Mouse (Mus musculus): ENCODE results near the gene Dglucy.
A peak's percentile ranks its signal among the peaks of the same experiment; 100 is the strongest.

Dglucy gene

DNA sequence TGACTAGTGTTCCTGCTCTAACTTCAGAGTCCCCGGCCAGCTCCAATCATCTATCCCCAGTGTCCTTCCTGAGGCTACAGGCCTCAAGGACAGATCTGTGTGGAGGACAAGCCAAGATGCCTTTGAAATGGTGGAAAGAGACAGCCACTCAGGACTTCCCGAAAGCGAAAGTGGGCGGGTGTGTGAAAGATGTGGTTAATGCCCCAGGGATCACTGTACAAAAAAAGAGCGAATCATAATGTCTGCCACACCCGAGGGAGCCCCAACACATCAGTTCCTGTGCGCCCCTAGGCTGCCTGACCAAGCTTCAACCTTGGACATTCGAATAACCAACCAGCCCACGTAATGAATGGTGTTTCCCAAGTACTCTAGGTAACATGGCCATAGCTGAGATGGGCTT, 149.4 kb downstream of the Dglucy start:
- DNase-seq (ENCODE audit: low spot score in 2 of 2) = no peak

DNA sequence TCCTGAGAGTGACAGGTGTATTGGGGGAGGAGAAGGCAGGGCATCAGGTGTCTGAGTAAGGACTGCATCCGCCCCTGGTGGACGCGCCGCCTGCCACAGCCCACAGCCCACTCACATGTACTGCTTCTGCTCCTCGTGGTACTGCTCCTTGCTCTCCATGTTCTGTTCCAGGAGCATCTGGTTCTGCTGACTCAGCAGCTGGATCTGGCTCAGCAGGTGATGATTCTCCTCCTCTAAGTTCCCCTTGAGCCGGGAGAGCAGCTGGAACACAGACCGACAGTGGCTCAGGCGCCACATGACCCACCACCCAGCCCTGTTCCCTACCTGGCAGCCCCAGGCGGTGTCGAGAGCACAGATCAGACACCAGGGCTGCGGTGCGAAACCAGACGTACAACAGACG, 152.8 kb downstream of the Dglucy start:
- no peak for DNase-seq (ENCODE audit: low spot score in 2 of 2)

DNA sequence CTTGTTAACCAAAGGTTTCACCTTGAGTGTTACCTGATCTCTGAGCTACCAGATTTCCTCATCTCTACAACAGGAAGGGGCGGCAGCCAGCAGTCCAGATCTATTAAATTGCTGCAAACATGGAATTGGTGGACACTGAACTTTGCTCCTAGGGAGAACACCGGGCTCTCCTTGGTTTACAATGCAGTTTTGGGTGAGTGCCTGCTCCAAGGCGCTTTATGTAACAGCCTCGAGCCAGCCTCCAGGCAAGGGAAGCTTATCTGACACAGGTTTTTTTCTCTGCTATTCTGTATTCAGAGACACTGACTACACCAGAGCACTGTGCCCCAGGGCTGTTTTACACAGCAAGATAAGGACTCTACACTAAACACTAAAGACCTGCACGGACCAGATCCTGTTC, 155.9 kb downstream of the Dglucy start:
- DNase-seq (ENCODE audit: low spot score in 2 of 2) = no peak

DNA sequence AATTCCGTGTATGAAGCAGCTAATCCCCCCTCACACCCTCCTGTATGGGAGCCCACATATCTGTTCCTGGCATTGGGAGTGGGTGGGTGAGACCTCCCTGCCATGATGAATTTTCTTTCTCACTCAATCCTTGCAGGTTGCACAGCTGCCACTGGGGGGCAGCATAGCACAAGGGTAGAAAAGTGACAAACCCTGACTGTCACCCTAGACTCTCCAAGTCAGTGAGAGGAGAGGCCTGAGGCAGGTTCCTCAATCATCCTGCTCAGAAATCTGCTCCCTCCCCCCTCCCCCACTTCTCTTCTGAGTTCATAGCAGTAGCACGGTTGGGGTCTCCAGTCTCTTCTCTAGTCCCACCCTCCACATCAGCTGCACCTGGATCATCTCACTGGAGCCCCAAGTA, 157.3 kb downstream of the Dglucy start:
- peak; percentile 52 to 80 for DNase-seq (ENCODE audit: low spot score in 2 of 2)

DNA sequence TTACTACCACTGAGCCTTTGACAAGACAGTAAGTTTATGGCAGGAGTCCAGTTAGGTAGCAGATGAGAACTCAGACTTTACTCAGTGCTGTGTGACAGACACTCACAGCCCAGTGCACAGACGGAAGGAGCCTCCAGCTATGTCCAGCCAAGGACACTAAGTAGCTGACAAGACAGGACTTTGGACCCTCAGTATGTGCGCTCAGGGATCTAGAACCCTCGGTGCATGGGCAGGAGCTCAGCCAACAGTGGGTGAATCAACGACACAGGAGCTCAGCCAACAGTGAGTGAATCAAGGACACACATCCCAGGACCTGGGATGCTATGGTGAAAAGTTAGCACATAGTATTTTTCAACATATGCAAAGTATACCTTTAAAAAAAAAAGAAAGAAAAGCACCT, 157.9 kb downstream of the Dglucy start:
- no peak for DNase-seq (ENCODE audit: low spot score in 2 of 2)

DNA sequence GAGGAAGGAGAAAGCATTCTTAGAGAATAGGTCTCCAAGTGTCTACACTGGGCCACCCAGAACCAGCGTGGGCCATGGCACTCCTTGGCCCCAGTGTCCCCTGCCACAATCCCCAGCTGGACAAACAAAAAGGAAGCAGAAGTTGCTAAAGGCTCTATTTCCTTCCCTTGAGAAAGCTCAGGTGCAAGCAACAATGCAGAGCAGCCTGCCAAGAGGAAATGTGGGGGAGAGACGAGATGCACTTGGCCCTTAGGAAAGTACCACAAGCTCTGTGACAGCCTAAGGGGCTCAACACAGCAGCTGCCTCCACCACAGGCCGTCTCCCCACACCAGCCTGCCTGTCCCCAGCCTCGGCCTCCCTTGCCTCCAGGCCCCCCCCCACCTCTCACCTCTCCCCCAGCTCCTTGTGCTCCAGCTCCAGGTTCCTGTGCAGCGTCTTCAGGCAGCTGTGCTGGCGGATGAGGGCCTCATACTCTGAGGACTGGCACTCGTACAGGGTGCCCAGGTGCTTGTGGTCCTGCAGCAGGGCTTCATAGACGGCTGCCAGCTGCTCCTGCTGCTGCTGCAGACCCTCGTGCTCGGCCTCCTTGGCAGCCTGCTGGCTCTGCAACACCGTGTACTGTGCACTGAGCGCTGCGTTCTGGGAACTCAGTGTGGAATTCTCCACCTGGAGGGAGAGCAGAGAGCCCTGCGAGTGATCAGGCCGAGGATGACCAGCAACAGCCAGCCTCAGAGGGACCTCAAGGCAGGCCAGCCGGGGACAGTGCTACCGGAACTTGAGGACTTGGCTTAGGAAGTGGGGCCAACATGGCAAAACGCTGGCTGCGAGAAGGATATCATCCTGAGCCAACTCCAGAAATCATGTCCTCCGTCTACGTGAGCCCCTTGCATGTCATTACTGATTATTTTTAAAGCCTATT, 158.8 kb downstream of the Dglucy start:
- peak; percentile 18 for DNase-seq (ENCODE audit: low spot score in 2 of 2)

DNA sequence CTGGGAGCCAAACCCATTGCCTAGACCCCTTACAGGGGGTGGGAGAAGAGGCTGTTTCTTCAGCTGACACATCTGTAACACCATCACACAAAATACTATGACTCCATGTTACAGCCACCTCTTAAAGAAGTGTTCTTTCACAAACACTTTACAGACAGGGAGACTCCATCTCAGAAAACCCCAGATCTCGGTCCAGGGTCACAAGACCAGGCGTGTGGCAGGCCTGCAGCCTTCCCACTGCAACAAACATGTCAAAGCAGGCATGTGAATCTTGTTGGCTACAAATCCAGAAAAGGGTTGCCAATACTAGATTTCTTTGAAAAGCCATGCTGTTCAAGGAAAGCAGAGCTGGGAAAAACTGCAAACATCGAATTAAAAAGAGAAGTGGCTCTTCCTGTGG, 162.5 kb downstream of the Dglucy start:
- DNase-seq (ENCODE audit: low spot score in 2 of 2) = no peak

DNA sequence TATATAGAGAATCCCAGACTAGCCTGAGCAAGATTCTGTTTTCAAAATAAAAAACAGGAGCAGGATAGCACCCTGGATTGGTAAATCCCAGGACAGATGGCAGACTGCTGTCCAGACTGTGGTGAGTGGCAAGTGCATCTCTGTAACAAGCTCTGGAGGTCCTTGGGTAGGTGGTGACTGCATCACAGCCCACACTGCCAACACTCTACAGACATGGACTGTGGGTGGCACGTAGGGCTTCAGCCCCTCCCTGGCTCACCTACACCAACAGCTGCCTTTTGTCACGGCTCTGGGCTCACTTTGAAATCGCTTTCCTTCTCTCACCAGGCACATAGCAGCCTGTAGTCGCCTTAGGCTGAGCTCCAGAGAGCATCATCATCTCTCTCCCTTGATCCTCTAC, 164.3 kb downstream of the Dglucy start:
- no peak for DNase-seq (ENCODE audit: low spot score in 2 of 2)

DNA sequence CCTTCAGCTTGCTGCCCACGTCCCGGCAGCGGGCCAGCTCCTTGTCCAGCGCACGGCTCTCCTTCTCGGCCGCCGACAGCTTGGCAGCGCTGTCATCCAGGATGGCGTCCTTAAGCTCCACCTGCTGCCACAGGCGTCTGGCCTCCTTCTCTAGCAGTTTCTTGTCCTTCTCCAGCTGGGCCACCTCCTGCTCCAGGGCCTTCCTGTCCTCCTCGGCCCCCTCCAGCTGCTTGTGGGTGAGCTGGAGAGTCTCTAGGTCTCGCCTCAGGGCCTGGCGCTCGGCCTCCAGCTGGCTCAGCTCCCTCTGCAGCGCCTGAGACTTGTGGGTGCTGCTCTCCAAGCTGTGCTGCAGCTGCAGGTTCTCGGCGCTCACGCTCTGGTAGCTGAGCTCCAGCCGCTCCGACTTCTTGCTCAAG, 166.1 kb downstream of the Dglucy start:
- DNase-seq (ENCODE audit: low spot score in 2 of 2) = no peak

DNA sequence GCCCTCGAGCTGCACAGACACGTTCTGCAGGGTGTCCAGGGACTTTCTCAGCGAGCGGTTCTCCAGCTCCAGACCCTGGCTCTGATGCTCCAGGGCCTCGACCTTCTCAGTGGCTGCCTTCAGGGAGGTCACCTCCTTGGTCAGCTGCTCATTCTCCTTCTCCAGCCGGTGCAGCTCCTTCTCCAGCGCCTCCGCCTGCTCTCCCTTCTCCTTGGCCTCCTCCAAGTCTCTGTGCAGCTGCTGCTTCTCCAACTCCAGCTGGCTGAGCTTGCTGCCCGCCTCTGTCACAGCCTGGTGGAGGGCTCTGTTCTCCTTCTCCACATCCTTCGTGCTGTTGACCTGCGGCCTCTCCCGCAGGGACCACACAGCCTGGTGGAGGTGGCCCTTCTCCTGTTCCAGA, 166.6 kb downstream of the Dglucy start:
- DNase-seq (ENCODE audit: low spot score in 2 of 2) = no peak

DNA sequence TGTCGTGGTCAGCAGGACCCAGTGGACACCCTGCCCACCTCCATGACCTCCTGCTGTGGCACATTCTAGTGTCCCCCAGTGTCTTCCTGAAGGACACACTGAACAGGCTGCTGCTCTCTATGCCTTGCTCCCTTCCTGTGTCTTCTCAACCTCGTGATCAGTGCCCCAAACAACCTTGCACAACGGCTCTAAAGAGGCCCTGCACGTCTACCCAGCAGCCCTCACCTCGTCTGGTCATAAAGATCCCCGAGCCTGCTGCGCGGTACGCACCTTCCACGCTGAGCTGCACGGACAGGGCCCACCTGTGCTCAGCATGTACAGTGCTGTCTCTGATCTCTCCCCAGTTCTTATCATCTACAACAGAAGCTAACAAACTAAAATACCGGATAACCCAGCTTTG, 167.1 kb downstream of the Dglucy start:
- no peak for DNase-seq (ENCODE audit: low spot score in 2 of 2)
